Mouse (Mus musculus) G1E (cell line): ENCODE measurements around the gene Cenpn.

Experiments used
- CTCF ChIP-seq: IDR thresholded peaks from 2 replicates; pipeline ENCODE4 v1.5.1; 2012; ENCODE audit warnings: low read depth, low read length, inconsistent platforms, mixed read lengths
- GATA1 ChIP-seq: IDR thresholded peaks from 2 replicates; pipeline ENCODE4 v1.6.1; 2012; ENCODE audit warnings: borderline replicate concordance, low read length, inconsistent platforms, mixed read lengths

DNA sequence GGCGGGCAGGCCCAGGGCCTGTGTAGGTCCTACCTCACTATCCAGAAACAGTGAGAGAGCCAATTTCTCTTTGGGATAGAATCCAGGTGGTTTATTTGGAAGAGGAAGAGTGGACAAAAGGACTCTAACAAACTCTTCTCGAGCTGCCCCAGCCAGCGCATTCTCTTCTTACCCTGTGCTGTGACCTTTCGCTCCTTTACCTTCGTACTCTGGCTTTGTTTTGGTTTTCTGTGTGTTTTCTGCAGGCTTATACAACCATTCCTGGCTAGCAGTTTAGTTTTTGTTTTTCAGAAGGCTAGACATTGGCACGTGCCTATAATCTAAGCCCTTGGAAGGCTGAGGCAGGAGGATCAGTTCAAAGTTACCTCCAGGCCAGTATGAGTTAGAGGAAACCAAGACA lies 48.0 kb downstream of the Cenpn start:
- no peak for TF ChIP-seq CTCF
- TF ChIP-seq GATA1: no peak
